Mouse (Mus musculus) yolk sac, embryonic 10.5 days (tissue): Measurements from ENCODE around the gene Slc35b4.

Source experiments
- DNase-seq: peaks from one replicate; pipeline ENCODE4 v3.0.0-alpha.2; 2017; ENCODE audit warnings: low spot score

Slc35b4 gene

GRCm38 (mm10) chr6:34129261-34129660, 47.6 kb downstream of the Slc35b4 start:
- DNase-seq: no peak

- DNase-seq: no peak
These were observed 52.5 kb downstream of the Slc35b4 start for GRCm38 (mm10) chr6:34124401-34124800.

- no peak for DNase-seq
These were observed 60.0 kb downstream of the Slc35b4 start for GRCm38 (mm10) chr6:34116838-34117478.

GRCm38 (mm10) chr6:34111406-34111805, 65.5 kb downstream of the Slc35b4 start:
- no peak for DNase-seq

GRCm38 (mm10) chr6:34110571-34110970, 66.3 kb downstream of the Slc35b4 start:
- no peak for DNase-seq
